Mouse (Mus musculus) C2C12 (cell line): ENCODE results near the gene Ddx39b. TPM values are rescaled to one million over a fixed set of nuclear protein-coding genes. Genes with fewer than 3 reads are reported as not detected.

Experiments
- H3K27me3 ChIP-seq: one replicate; pipeline ENCODE4 v1.6.1; 2011; ENCODE audit not compliant: control insufficient read depth, insufficient read depth, insufficient read length
- H3K36me3 ChIP-seq: one replicate; pipeline ENCODE4 v1.6.1; 2011; ENCODE audit not compliant: control insufficient read depth, insufficient read depth
- H3K4me3 ChIP-seq: one replicate; pipeline ENCODE4 v1.5.1; 2011; ENCODE audit warnings: mild to moderate bottlenecking, control low read depth; ENCODE audit not compliant: poor library complexity, insufficient read depth, severe bottlenecking
- H3K79me2 ChIP-seq: one replicate; pipeline ENCODE4 v1.6.1; 2011; ENCODE audit not compliant: control insufficient read depth, insufficient read depth
- H3K79me3 ChIP-seq: one replicate; pipeline ENCODE4 v1.6.1; 2011; ENCODE audit warnings: low read depth, control low read depth
- H3ac ChIP-seq: one replicate; pipeline ENCODE3; 2011; ENCODE audit warnings: low read depth; ENCODE audit not compliant: control insufficient read depth, insufficient read length
- CEBPB ChIP-seq: IDR thresholded peaks from one replicate; pipeline ENCODE4 v1.6.1; 2011; ENCODE audit warnings: low read depth, mild to moderate bottlenecking, control low read depth, moderate library complexity
- CTCF ChIP-seq: IDR thresholded peaks from one replicate; pipeline ENCODE4 v1.5.1; 2011; ENCODE audit not compliant: control insufficient read depth, insufficient read depth, insufficient read length
- FOSL1 ChIP-seq: IDR thresholded peaks from one replicate; pipeline ENCODE4 v1.8.0; 2011; ENCODE audit warnings: mild to moderate bottlenecking, low read length; ENCODE audit not compliant: poor library complexity, insufficient read depth, severe bottlenecking
- MAX ChIP-seq: IDR thresholded peaks from one replicate; pipeline ENCODE4 v1.6.1; 2011; ENCODE audit warnings: mild to moderate bottlenecking, control low read depth
- MYOD1 ChIP-seq: IDR thresholded peaks from one replicate; pipeline ENCODE4 v1.6.1; 2011; ENCODE audit warnings: low read depth; ENCODE audit not compliant: control insufficient read depth, insufficient read length
- MYOG ChIP-seq: IDR thresholded peaks from one replicate; pipeline ENCODE4 v1.6.1; 2011; ENCODE audit not compliant: control insufficient read depth, insufficient read length; ENCODE audit errors: extremely low read depth
- USF1 ChIP-seq: IDR thresholded peaks from one replicate; pipeline ENCODE4 v1.6.1; 2011; ENCODE audit warnings: low read depth, mild to moderate bottlenecking, control low read depth, moderate library complexity
- polyA plus RNA-seq: library from polyadenylated mRNA; unstranded; fragments of >200 nt; fragmentation: generic; extraction: Trizol; gene quantifications from one replicate; pipeline ENCODE4 v1.2.1, GENCODE M21; 2012; ENCODE audit warnings: missing spikeins

The Ddx39b gene
- polyA plus RNA-seq, 1 experiment = 330 TPM

DNA sequence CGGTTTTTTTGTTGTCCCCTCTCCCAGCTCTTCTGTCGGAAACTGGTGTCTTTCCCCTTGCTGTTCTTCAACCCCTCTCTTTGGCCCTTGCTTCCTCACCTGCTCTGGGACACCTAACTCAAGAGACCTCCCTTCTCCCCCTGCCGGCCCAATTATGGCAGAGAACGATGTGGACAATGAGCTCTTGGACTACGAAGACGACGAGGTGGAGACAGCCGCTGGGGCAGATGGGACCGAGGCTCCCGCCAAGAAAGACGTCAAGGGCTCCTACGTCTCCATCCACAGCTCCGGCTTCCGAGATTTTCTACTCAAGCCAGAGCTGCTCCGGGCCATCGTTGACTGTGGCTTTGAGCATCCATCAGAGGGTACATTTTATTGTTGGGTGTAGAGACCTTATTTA lies 1.5 kb downstream of the Ddx39b start:
- Histone ChIP-seq H3K36me3 (peaks cover 53% of the 10 kb centered on the region), H3K79me3 (peaks cover 56% of the 10 kb centered on the region), H3K27me3 (no peaks in the 10 kb centered on the region), H3K4me3 (peak overlapping the region; percentile 91), H3ac (peak overlapping the region; percentile 95), H3K79me2 (peaks cover 65% of the 10 kb centered on the region)
- TF ChIP-seq MYOD1 (no peak), CEBPB (no peak), MYOG (no peak), CTCF (no peak), MAX (no peak), USF1 (no peak), FOSL1 (no peak)

DNA sequence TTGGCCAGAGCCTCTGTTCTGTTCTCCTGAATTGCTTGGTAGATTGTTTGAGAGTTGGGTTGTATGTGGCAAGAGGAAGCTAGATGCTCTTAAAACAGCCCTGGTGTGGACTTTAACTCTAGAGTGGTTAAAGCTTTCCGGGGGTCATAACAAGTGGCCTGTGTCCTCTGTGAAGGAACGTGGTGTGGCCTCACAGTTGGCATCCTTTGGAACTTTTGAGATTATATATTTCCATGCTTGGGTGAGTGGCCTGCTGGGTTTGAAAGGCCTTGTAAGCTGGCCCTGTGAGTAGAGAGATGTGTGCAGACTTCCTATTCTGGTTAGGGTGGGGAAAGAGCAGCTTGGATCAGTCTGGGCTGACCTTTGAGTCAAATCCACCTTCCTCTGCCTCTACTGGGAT lies 3.5 kb downstream of the Ddx39b start:
- no peaks in the 10 kb centered on the region for H3K27me3 ChIP-seq
- no peak for TF ChIP-seq FOSL1
- no peak for TF ChIP-seq CEBPB
- no peak for TF ChIP-seq CTCF
- TF ChIP-seq USF1 = no peak
- no peak for TF ChIP-seq MAX
- no peak for TF ChIP-seq MYOD1
- no peak for TF ChIP-seq MYOG
- H3K4me3 ChIP-seq = no peak overlapping the region
- peaks cover 84% of the 10 kb centered on the region for H3K79me2 ChIP-seq
- peaks cover 71% of the 10 kb centered on the region for H3K36me3 ChIP-seq
- H3ac ChIP-seq = no peak overlapping the region
- peaks cover 60% of the 10 kb centered on the region for H3K79me3 ChIP-seq

DNA sequence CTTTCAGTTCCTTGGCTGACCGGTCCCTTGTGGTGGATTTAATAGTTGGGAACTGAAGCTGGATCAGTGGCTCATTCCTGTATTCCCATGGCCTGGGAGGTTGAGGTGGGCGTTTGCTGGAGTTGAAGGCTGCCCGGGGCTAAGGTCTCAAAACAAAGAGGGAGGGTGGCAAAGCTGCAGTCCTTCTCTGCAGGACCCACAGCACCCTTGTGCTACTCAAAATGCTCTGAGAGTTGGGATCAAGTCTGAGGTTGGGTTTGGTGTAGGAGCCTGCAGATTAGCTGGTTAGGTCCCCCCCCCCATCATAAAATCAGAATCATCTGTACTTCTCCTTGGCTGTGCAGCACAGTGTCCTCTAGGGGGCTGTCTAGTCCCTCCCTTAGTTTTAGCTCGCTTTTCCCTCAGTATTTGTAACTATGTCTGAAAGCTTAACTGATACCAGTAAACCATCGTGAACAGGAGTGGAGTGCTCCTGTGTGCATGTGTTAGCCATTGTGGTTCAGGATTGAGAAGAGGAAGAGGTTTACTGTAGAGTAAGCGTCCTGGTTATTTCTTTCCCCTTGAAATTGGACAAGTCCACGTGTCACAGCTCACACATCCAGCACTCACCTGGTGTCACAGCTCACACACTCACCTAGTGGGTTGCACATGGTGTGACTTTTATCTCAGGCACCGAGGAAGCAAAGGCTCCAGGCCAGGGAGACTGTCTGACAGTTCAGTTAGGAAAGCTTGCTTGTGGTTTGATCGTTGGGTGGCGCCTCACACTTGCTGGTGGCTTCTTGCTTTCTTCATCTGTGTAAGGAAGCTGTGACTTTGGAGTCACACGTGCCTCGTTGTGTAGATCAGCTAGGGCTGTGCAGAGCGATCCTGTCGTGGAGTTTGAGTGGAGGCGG lies 4.4 kb downstream of the Ddx39b start:
- Histone ChIP-seq H3K79me2 (peaks cover 92% of the 10 kb centered on the region), H3ac (no peak overlapping the region), H3K27me3 (no peaks in the 10 kb centered on the region), H3K79me3 (peaks cover 62% of the 10 kb centered on the region), H3K4me3 (no peak overlapping the region), H3K36me3 (peaks cover 81% of the 10 kb centered on the region)
- TF ChIP-seq CTCF (no peak), MYOD1 (no peak), FOSL1 (no peak), MAX (no peak), MYOG (no peak), USF1 (no peak), CEBPB (no peak)

DNA sequence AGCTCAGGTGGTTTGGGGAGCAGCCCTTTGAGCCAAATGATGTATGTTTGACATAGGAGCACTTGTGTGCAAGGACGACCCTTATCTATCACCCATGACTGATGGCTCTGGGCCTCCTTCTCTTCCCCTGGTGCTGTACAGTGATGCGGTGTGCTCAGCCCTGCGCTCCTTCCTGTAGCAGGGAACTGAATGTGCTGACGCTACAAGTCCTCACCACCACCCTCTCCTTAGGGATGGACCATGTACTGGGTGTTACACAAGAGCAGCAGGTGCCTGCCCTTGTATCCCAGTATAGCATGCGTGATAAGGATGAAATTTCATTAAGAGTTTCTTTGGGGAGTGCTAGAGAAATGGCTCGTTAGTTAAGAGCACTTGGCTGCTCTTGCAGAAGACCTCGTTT lies 5.6 kb downstream of the Ddx39b start:
- Histone ChIP-seq H3K36me3 (peaks cover 90% of the 10 kb centered on the region), H3K4me3 (no peak overlapping the region), H3K27me3 (no peaks in the 10 kb centered on the region), H3ac (no peak overlapping the region), H3K79me2 (peaks cover 91% of the 10 kb centered on the region), H3K79me3 (peaks cover 60% of the 10 kb centered on the region)
- TF ChIP-seq CEBPB (no peak), CTCF (no peak), MAX (no peak), MYOG (no peak), USF1 (no peak), FOSL1 (no peak), MYOD1 (no peak)

DNA sequence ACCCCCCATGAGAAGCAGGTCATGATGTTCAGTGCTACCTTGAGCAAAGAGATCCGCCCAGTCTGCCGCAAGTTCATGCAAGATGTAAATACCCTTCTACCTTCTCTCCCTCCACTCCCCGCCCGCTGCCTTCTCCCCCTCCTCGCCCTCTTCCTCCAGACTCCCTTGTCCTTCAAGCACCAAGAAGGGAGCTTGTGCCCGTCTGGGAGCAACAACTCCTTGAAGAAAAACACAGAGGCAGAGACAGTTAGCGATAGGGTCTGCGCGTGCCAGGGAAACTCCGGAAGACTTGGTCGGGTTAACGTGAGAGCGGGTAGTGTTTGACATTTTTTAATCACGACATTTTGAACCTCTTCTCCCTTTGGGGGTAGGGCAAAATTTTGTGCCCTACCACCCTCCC lies 7.4 kb downstream of the Ddx39b start:
- Histone ChIP-seq H3ac (no peak overlapping the region), H3K27me3 (no peaks in the 10 kb centered on the region), H3K79me2 (peaks cover 73% of the 10 kb centered on the region), H3K79me3 (peaks cover 42% of the 10 kb centered on the region), H3K4me3 (no peak overlapping the region), H3K36me3 (peaks cover 96% of the 10 kb centered on the region)
- TF ChIP-seq CEBPB (no peak), CTCF (no peak)
